Mouse (Mus musculus): ENCODE measurements around the gene Gsto2.
"Not testable (repeated sequence)": the region's sequence is repeated elsewhere in the genome, so short reads cannot be mapped to it uniquely, and the experiment has no call there.

Gene Gsto2

DNA sequence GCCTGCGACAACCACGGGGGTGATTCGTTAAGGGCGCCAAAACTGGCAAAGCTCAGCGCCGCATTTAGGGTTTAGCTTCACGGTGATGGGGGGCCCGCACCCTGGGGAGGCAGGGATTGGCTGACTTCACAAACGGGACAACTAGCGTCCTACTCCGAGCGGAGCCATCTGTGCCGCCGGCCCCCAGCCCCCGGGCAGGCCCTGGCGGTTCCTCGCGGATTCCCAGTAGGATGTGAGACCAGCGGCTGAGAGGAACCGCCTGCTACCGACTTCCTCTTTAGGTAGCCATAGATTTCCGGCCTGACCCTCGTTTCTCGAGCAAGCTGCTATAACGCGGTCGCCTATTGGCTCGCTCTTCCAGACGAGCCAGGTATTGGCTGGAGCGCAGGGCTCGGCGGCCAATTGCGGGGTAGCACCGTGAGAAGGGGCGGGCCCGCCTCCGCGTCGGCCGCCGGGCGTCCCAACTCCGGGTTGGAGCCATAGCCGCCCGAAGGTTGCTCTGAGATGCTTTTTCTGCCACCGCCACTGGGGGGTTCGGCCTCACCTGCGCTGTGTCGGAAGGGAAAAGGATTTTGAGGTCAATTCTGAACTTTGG is at the start of gene Gsto2:
Gsto2 (plus strand) TSS at position 182 of the 595 bp plus-strand sequence.
- DNase-seq (ENCODE audit: low spot score in 2 of 2), result peak; percentile 92 to 94

DNA sequence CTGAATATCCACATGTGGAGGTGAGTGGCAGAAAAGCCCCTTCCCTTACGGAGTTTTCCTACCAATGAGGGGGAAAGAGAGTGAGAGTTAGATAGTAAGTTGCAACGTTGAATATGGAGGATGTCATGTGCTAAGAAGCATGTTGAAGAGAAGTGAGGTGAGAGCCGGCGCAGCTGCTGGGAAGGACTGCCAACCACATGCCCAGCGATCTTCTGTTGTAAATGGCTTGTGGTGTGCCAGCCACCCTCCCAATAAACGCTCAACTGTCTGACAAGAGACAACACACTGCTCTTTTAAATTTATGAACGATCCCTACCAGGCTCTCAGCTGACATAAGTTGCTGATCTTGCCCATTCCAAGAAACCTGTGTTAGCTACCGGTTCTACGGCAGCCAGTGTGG is 47.6 kb upstream of the Gsto2 start:
- no peak for DNase-seq (ENCODE audit: low spot score in 2 of 2)

DNA sequence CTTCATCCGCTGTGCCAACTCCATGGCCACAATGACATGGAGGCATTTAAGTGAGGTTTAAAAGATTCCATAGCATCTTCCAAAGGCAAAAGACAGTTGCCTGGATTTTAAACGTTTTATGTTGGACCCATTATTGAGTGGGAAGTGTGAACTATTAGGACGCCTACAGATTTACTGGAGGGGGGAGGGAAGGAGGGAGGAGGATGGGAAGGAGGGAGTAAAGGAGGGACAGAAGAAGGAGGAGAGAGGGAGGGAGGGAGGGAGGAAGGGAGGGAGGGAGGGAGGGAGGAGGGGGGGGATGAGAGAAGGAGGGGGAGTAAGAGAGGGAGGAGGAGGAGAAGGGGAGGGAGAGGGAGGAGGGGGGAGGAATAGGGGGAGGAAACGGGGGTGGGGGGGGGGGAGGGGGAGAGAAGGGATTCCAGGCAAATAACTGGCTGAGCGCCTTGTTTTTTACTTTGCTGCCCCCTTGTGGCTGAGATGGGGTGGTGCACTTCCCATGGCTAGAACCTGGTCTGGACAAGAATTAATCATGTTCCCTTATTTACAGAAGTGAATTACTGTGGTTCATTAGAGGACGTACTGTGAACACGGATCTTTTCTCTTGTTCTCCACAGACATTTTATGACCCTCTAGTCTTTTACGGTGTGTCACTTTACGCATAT is 44.4 kb upstream of the Gsto2 start:
- DNase-seq (ENCODE audit: low spot score in 2 of 2), result peak in 1 of 2 experiments; percentile 58

- no peak for DNase-seq (ENCODE audit: low spot score in 2 of 2)
Measured at GRCm38 (mm10) chr19:47821494-47821872, 43.9 kb upstream of the Gsto2 start.

DNA sequence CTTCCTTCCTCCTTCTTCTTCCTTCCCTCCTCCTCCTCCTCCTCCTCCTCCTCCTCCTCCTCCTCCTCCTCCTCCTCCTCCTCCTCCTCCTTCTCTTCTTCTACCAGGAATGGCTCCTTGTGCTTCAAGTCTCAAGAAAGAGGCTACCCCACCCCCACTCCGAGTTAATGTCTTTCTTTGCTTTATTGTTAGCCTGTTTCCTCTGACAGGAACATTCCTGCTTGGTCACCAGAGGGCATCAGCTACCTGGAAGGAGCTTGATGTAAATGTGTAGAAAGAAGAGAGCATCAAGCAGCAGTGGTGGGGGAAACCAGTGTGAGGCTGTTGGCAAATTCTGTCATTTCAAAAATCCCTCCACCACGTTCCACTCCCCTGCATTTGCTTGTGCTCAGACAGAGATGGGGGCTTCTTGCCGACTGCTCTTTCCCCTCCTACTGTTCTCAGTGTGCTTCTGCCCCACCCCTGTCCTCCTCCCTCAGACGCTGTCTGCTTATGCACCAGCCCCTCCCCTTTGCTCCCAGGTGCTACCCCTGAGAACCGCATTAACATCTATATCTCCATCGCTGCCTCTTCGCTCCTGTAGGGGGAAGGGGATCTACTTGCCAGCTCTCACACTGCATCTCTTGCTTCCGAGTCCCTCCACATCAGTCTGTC is 43.1 kb upstream of the Gsto2 start:
- DNase-seq (ENCODE audit: low spot score in 2 of 2), result no peak

GRCm38 (mm10) chr19:47824026-47824425 is 41.3 kb upstream of the Gsto2 start:
- DNase-seq (ENCODE audit: low spot score in 2 of 2), result no peak

DNA sequence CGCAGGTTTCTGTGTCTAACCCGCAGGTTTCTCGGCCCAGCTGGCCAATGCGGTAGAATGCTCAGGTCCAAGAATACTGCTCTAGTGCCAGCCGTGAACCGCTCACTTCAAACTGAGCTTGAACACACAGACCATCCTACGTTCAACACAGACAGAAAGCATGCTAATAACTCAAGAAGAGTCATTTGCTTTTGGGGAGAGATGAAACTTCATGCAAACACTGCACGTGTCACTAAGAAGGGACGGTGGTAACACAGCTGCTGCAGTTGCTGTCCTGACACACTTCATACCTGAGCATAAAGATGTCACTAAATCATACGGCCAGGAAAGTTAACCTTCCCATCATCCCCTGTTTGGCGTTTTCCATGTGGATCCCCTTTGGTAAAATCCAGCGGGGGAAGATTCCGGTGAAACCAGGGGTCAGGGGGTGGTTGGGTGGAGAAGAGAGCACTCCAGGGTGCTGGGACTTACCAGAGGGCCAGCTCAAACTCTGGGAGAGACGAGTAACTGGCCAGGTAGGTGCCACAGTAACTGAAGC is 35.4 kb upstream of the Gsto2 start:
- DNase-seq (ENCODE audit: low spot score in 2 of 2), result no peak

DNA sequence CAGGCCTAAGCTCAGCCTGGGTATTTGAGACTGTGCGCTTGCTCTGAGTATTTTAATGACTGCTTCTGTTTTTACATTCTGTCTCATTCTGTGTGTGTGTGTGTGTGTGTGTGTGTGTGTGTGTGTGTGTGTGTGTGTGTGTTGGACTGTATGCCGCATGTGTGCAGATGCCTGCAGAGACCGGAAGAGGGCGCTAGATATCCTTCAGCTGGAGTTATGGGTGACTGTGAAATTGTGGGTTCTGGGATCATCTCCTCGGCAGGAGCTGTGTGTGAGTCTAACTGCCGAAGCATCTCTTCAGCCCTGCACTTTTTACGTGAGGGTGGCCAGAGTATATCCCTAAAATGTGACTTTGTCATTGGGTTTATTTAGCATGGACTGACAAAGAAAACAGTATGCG is 34.2 kb upstream of the Gsto2 start:
- DNase-seq (ENCODE audit: low spot score in 2 of 2), result no peak

DNA sequence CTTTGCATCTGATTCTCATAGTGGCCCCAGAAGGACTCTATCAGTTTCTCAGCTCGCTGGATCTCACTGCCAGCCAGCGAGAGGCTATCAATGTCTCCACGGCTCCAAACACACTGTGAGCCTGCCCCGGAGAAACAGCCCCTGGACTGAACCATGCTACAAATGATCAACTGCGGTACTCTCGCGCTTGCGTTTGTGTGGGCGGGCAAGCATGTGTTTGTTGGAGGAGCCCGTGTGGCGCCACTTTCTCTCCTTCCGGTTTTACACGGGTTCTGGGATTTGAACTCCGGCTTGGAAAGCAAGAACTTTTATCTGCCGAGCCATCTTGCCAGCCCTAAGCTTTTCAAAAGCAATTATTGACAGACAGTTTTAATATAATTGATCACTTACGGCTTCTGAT is 33.0 kb upstream of the Gsto2 start:
- no peak for DNase-seq (ENCODE audit: low spot score in 2 of 2)

DNA sequence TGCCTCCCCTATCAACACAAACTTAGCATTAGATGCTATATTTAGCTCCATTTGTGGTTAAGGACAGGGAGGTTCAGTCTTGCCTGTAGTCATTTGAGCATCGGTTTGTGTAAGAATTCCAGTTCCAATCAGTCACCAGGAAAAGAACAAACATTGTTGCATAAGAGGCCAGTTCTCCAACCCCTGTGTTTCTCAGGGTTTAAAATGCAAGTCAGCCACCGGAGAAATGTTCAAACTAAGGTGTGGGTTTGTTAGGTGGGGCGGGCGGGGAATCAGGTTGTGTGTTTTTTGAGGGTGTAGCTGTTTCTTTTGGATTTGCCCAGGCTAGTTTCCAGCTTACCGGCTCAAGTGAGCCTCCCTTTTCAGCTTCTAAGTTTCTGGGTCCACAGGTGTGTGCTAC is 30.7 kb upstream of the Gsto2 start:
- DNase-seq (ENCODE audit: low spot score in 2 of 2), result no peak

- no peak for DNase-seq (ENCODE audit: low spot score in 2 of 2)
Measured at GRCm38 (mm10) chr19:47835776-47836175, 29.6 kb upstream of the Gsto2 start.

- peak; percentile 38 to 60 for DNase-seq (ENCODE audit: low spot score in 2 of 2)
Measured at GRCm38 (mm10) chr19:47836701-47837526, 28.4 kb upstream of the Gsto2 start.

- no peak for DNase-seq (ENCODE audit: low spot score in 2 of 2)
Measured at GRCm38 (mm10) chr19:47837527-47837901, 27.8 kb upstream of the Gsto2 start.

DNA sequence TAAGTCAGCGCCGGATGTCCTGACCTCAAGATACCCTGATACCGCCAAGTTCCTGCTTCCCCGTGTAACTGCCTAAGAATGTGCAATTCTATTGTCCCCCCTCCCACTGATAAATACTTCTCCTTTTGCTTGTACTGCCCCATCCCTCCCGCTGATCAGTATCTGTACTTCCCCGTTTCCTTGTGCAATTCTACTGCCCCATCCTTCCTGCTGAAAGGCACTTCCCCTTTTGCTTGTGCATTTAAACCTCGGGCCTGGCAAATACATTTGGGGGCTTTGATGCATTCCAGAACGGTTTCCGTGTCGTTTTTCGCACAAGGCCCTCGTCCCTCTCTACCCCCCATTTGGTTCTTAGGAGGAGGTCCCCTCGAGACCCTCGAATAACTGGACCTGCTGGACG is 24.1 kb upstream of the Gsto2 start:
- DNase-seq (ENCODE audit: low spot score in 2 of 2), result not testable (repeated sequence)

- no peak for DNase-seq (ENCODE audit: low spot score in 2 of 2)
Measured at GRCm38 (mm10) chr19:47849735-47850134, 15.6 kb upstream of the Gsto2 start.

GRCm38 (mm10) chr19:47852131-47852530 is 13.2 kb upstream of the Gsto2 start:
- not testable (repeated sequence) for DNase-seq (ENCODE audit: low spot score in 2 of 2)

DNA sequence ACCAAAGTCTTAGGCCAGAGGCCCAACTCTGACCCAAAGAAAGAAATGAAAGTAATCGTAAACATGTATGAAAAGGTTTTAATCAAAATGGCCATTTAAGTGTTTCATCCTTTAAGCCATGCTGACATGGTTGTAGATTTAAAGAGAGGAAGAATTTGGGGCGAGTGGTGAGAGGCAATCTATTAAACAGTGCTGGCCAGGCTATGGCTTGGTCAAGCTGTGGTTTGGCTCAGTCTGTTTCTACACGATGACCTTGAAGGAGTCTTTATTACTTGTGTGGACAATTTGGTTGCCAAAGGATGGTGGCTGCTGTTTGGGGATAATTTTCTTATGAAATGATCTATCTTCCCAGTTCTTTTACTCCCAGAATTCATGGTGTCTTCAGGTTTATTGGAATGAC is 12.3 kb upstream of the Gsto2 start:
- DNase-seq (ENCODE audit: low spot score in 2 of 2), result no peak

DNA sequence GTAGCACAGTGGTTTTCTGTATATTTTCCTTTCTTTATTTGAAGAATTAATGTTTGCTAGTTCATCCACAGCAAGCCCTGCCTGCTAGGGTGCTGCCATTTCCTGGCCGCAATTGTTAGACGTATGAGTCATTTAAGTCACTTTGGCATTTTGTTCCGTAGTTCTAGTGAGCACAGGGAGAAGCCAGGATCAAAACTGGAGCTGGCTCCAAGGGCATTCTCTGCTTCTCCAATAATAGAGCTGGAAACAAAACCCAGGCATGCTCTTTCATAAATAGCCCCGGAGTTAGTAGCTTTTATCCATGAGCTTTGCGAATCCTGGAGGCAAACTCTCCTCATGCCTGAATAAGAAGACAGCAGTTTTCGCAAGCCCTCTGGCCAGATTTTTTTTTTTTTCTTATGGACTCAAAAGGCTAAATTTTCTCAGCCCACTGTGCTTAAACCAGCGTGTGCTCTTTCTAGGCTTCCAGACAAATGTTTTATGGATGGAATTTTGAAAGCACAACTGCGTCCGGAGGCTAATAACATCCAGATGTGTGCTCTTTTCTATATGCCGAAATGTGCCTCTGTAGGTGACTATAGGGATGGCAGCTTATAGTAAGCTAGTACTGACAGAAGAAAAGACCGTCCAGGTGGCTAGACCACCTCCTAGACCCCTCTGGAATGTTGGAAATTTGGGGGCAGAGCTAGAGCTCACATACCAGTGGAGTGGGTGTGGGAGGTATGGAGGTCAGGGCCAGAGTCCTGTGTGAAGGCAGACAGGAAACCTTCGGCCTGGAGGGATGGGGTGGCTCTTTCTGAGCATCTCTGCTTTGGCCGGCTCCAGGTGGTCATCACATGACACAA is 11.2 kb upstream of the Gsto2 start:
- DNase-seq (ENCODE audit: low spot score in 2 of 2), result no peak

DNA sequence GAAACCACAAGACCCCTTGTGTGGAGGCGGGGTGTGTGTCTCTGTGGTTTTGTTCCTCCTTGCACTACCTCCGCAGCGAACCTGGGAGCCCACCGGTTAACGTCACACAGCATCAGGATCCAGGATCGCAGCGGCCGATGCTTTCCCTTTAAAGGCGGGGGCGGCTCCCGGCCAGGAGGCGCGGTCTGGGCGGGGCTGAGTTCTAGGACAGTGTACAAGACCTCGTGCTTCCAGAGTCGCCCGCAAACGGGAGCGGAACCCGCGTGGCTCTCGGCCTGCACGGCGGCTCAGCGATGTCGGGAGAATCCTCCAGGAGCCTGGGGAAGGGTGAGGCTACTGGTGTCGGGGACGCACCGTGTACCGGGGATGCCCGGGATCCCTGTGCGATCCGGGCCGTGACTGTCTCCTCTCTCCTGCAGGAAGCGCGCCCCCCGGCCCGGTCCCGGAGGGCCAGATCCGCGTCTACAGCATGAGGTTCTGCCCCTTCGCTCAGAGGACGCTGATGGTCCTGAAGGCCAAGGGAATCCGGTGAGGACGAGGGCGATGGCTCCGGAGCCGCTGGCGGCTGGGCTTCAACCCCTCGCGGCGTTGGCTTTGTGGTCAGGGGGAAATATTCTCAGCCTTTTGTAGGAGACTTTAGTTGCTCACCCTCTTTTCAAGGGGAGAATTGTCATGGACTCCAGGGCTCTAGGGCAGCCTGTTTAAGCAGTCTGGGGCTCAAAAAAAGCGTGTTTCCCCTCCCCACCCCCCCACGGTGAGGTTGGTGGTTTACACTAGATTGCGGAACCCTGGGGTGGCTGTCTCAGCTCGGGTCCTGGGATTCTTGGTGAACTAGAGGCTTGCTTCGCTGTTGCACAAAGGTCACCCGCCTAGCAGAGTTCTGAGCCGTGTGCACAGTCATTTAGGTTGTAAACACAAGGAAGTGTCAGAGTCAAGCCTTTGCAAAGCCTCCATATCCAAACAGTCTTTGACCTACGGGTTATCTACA is 10.2 kb upstream of the Gsto2 start, which contains the start of gene Gsto1:
Gsto1 (plus strand) TSS at position 175 of the 988 bp plus-strand sequence.
- DNase-seq (ENCODE audit: low spot score in 2 of 2), result peak; percentile 27 to 36

Measured in thymus, postnatal 10 days (tissue).